Mouse (Mus musculus): ENCODE measurements around the gene Foxl1. TPM values are rescaled to one million over a fixed set of nuclear protein-coding genes. Genes with fewer than 3 reads are reported as not detected.
A peak's percentile ranks its signal among the peaks of the same experiment; 100 is the strongest.

Foxl1 gene
- under 1 TPM in 1 of 2 experiments, not detected in 1; 0.21 TPM for total RNA-seq (2021)
- long read RNA-seq, experiment 1, result 0 reads
- long read RNA-seq, experiment 2, result 0 reads

DNA sequence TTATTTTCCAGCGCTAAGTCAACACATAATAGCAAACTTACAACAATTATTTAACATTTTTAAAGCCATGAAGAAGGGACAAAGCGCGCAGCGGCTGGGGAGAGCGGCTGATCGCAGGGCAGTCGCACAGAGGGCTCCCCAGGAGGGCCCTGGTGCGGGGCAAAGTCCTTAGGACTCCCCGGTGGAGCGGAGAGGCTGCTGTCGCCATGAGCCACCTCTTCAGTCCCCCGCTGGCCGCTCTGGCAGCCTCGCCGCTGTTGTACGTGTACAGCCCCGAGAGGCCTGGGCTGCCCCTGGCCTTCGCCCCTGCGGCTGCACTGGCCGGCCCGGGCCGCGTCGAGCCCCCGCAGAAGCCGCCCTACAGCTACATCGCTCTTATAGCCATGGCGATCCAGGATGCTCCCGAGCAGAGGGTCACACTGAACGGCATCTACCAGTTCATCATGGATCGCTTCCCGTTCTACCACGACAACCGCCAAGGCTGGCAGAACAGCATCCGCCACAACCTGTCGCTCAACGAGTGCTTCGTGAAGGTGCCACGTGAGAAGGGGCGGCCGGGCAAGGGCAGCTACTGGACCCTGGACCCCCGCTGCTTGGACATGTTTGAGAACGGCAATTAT lies at the start of gene Foxl1:
Foxl1 (plus strand) TSS at position 185 of the 620 bp plus-strand sequence.
- H3K4me3 ChIP-seq, result no peak within 1 kb of the TSS
- intact Hi-C loops (cut with DNase I), result no loop called here
- H3K27ac ChIP-seq, result no peak within 1 kb of the TSS
- TF ChIP-seq CTCF (IDR thresholded peaks at IDR 0.05), result no peak
- no peak for DNase-seq (ENCODE audit: extremely low spot score in 1 of 2, low spot score in 2 of 2)

GRCm38 (mm10) chr8:121078721-121079120 lies 49.0 kb upstream of the Foxl1 start:
- Histone ChIP-seq H3K27ac (no peak overlapping the region), H3K4me3 (no peak overlapping the region)
- no peak for TF ChIP-seq CTCF (IDR thresholded peaks at IDR 0.05)
- intact Hi-C loops (cut with DNase I), result loop anchor here (5.0 kb wide), 1 partner anchor 191 kb away; no protein-coding TSS in a partner anchor
- no peak for DNase-seq (ENCODE audit: extremely low spot score in 1 of 2, low spot score in 2 of 2)

GRCm38 (mm10) chr8:121079201-121079600 lies 48.5 kb upstream of the Foxl1 start:
- Histone ChIP-seq H3K4me3 (no peak overlapping the region), H3K27ac (no peak overlapping the region)
- no peak for DNase-seq (ENCODE audit: extremely low spot score in 1 of 2, low spot score in 2 of 2)
- no peak for TF ChIP-seq CTCF (IDR thresholded peaks at IDR 0.05)
- intact Hi-C loops (cut with DNase I), result loop anchor here (5.0 kb wide), 1 partner anchor 192 kb away; no protein-coding TSS in a partner anchor

DNA sequence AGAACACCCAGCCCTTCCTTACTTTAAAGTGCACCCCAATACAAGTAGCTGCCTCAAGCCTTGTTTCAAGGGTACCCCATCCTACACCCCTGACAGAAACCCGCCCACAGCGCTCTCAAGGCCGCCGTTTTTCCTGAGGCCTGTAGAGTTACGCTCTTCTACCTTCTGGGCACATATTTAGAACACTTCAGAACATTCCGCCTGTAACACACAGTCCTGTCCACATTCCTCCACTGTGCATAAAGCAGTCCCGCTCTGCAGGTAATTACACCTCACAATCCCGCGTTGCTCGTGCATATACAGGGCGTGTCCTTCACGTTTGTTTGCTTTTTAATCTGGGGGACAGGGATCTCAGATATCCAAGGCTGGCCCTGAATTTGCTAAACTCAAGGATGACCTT lies 47.8 kb upstream of the Foxl1 start:
- intact Hi-C loops (cut with DNase I), result loop anchor here (5.0 kb wide), 1 partner anchor 193 kb away; no protein-coding TSS in a partner anchor
- no peak for TF ChIP-seq CTCF (IDR thresholded peaks at IDR 0.05)
- DNase-seq (ENCODE audit: extremely low spot score in 1 of 2, low spot score in 2 of 2), result no peak
- H3K4me3 ChIP-seq, result no peak overlapping the region
- H3K27ac ChIP-seq, result no peak overlapping the region

DNA sequence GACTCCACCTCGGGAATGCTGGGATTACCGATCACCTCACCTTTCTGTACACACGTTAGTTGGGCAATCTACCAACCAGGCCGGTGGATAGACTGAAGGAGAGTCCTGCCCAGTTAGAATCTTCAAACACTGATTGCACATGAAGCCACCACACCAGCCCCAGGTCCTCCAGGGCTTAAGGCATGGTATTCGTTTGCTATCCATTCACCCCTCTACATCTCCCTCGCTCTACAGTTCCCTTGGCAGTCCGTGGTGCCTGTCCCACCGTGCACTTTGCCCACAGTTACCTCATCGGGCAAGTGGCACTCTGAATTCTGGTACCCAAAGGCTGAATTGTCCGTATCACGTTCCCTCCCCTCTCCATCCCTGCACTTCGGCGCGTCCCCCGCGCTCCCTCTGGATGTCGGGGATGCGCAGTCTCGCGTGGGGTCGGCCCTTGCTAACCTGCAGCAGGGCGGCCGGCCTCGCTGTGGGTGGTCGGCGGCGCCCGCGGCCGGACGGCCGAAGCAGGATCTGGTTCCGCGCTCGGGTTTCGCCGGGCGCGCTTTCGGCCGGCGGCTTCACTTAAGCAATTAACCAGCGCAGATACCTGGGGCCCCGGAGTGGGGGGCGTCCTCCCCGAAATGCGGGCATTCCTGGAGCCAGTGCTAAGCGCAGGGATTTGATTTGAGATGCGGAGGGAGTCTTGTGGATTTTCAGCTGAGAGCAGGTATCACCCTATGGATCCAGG lies 47.2 kb upstream of the Foxl1 start:
- no peak for TF ChIP-seq CTCF (IDR thresholded peaks at IDR 0.05)
- Histone ChIP-seq H3K4me3 (no peak overlapping the region), H3K27ac (no peak overlapping the region)
- intact Hi-C loops (cut with DNase I), result no loop called here
- no peak for DNase-seq (ENCODE audit: extremely low spot score in 1 of 2, low spot score in 2 of 2)

GRCm38 (mm10) chr8:121081398-121081797 lies 46.3 kb upstream of the Foxl1 start:
- no peak overlapping the region for H3K27ac ChIP-seq
- no peak for DNase-seq (ENCODE audit: extremely low spot score in 1 of 2, low spot score in 2 of 2)
- intact Hi-C loops (cut with DNase I), result no loop called here
- no peak for TF ChIP-seq CTCF (IDR thresholded peaks at IDR 0.05)
- no peak overlapping the region for H3K4me3 ChIP-seq

DNA sequence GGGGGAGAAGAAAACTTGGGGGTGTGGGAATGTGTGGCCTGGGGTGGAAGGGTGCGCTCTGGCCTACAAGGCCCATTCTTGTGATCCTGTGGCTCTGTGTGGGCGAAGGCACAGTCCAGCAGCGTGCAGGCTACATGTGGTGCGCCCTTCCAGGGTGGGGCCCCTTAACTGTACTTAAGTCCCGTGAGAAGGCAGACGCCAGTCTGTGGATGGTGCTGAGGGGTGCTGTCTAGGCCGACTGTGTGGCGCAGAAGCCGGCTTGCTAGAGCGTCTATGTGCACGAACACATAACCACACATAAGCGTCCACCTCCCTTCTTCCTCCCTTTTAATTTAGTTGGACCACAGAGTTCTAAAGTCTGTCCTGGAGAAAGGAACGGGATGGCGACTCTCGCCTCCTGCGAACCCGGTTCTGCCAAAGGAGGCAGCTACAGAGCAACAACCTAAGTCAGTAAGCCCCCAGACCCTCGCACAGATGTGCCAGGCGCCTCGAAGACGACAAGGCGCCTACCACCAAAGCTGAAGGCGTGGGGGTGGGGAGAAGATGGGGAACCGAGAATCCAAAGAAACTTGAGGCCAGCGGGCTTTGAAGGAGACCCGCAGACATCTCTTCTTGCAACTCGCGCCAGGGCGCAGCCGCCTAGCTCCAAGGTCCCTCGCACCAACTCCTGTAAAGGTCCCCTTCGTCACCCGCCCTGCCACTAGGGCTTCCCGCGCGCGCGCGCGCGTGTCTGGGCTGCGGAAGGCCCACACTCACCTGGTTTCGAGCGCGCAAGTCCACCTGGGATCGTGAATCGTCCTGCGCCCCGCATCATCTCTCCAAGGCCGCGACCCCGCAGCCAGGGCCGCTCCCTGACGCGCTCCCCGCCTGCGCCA lies 45.3 kb upstream of the Foxl1 start:
- no peak overlapping the region for H3K27ac ChIP-seq
- TF ChIP-seq CTCF (IDR thresholded peaks at IDR 0.05), result no peak
- peak overlapping the region; percentile 48; the same call in 1 of the 2 replicates for H3K4me3 ChIP-seq
- intact Hi-C loops (cut with DNase I), result no loop called here
- DNase-seq (ENCODE audit: extremely low spot score in 1 of 2, low spot score in 2 of 2), result no peak

DNA sequence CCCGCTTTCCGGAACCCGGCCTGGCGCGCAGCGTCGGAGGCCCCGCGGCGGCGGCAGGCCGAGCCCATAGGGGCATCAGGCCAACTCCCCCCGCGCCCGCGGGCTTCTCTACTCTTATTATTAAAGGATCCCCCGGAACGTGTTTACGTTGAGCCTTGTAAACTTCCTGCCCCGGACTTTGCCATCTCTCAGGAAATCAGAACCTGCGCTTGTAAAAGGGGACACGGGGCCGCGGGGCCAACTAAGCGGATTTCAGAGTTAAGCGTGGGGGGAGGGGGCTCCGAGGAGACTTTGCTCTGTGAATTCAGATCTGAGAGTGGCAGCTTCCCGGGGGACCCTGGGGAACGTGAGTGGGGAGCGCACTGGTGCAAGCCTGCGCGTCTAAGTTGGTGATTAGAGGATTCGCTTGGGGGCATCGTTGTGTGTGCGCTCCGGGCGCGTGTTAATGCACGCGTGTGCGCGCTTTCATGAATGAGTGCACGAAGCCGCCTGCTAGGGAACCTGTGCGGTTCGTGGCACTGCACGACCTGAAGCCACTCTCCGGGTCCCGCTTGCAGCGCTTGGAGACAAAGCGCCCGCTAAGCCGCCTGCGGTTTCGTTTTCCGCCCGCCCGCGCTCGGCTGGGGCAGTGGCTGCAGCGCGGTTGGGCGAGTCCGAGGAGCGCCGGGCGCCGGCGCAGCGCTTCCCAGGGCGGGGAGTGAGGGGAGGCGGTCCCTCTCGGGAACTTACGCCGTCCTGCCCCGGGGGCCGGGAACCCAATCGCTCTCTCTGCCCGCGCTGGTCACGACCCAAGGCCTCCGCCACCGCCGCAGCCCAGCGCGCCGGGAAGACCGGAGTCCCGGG lies 44.4 kb upstream of the Foxl1 start:
- Histone ChIP-seq H3K4me3 (peak overlapping the region; percentile 48), H3K27ac (peak overlapping the region; percentile 15; the same call in 1 of the 2 replicates)
- no peak for DNase-seq (ENCODE audit: extremely low spot score in 1 of 2, low spot score in 2 of 2)
- TF ChIP-seq CTCF (IDR thresholded peaks at IDR 0.05), result no peak
- intact Hi-C loops (cut with DNase I), result no loop called here

DNA sequence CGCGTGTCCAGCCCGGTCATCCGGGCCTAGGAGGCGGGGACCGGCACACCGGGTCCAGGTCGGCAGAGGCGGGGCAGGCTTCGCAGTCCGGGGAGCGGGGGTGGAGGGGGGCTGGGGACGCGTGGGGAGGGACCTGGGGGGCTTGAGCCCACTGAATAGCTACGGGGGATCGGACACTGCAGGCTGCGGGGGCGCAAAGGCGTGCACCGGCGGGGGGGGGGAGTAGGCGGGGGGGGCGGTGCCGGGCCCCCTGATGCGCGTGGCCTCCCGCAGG lies 43.9 kb upstream of the Foxl1 start:
- intact Hi-C loops (cut with DNase I), result no loop called here
- no peak for DNase-seq (ENCODE audit: extremely low spot score in 1 of 2, low spot score in 2 of 2)
- peak overlapping the region; percentile 48 for H3K4me3 ChIP-seq
- no peak for TF ChIP-seq CTCF (IDR thresholded peaks at IDR 0.05)
- no peak overlapping the region for H3K27ac ChIP-seq

DNA sequence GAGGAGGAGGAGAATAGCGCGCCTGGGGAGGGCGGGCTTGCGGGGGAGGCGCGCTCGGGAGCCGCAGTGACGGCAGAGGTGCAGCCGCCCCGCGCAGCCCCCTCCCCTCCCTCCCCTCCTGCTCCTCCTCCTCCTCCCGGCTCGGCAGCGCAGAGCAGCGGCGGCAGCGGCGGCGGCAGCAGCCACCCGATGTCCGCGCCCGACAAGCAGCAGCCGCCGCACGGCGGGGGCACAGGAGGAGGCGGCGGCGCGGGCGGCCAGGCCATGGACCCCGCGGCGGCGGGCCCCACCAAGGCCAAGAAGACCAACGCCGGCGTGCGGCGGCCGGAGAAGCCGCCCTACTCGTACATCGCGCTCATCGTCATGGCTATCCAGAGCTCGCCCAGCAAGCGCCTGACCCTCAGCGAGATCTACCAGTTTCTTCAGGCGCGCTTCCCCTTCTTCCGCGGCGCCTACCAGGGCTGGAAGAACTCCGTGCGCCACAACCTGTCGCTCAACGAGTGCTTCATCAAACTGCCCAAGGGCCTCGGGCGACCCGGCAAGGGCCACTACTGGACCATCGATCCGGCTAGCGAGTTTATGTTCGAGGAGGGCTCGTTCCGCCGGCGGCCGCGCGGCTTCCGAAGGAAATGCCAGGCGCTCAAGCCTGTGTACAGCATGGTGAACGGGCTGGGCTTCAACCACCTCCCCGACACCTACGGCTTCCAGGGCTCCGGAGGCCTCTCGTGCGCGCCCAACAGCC lies 43.4 kb upstream of the Foxl1 start, which contains the start of gene Foxf1:
Foxf1 (plus strand) TSS at position 177 of the 742 bp plus-strand sequence.
- no peak for DNase-seq (ENCODE audit: extremely low spot score in 1 of 2, low spot score in 2 of 2)
- Histone ChIP-seq H3K27ac (peak within 1 kb of the TSS; percentile 15; the same call in 1 of the 2 replicates), H3K4me3 (peak within 1 kb of the TSS; percentile 48)
- no peak for TF ChIP-seq CTCF (IDR thresholded peaks at IDR 0.05)
- intact Hi-C loops (cut with DNase I), result no loop called here
